Mouse (Mus musculus): ENCODE measurements around the gene Hebp1. TPM values are rescaled to one million over a fixed set of nuclear protein-coding genes. Genes with fewer than 3 reads are reported as not detected.

The Hebp1 gene
- polyA plus RNA-seq, 1 experiment from 2014 or later, result 10.2 TPM

GRCm38 (mm10) chr6:135156597-135156996, 41.2 kb downstream of the Hebp1 start:
- no peak overlapping the region for H3K4me2 ChIP-seq (replicated peaks)
- 81% methylated on average over 8 of the region's 8 CpGs for WGBS
- no peak overlapping the region for H3K4me3 ChIP-seq
- H3K9me3 ChIP-seq, result 0 out of 2 replicates have a peak, but pooled peaks cover 4% of the 10 kb centered on the region
- no peaks in the 10 kb centered on the region for H3K27me3 ChIP-seq
- H3K4me1 ChIP-seq, result no peaks in the 10 kb centered on the region
- no peak overlapping the region for H3K27ac ChIP-seq
- 0 out of 2 replicates have a peak, but pooled peaks cover 2% of the 10 kb centered on the region for H3K36me3 ChIP-seq
- H3K9ac ChIP-seq, result no peak overlapping the region
- no peak for ATAC-seq (ENCODE audit: low FRiP score, low read depth)

- H3K4me3 ChIP-seq, result no peak overlapping the region
- peaks cover 4% of the 10 kb centered on the region; the same call in 1 of the 2 replicates for H3K27me3 ChIP-seq
- 81% methylated on average over 5 of the region's 5 CpGs for WGBS
- no peak for ATAC-seq (ENCODE audit: low FRiP score, low read depth)
- 0 out of 2 replicates have a peak, but pooled peaks cover 2% of the 10 kb centered on the region for H3K36me3 ChIP-seq
- H3K4me1 ChIP-seq, result no peaks in the 10 kb centered on the region
- no peak overlapping the region for H3K9ac ChIP-seq
- no peak overlapping the region for H3K27ac ChIP-seq
- 0 out of 2 replicates have a peak, but pooled peaks cover 4% of the 10 kb centered on the region for H3K9me3 ChIP-seq
- H3K4me2 ChIP-seq (replicated peaks), result no peak overlapping the region
Observed at GRCm38 (mm10) chr6:135153719-135154118, 44.1 kb downstream of the Hebp1 start.

GRCm38 (mm10) chr6:135150311-135150710, 47.5 kb downstream of the Hebp1 start:
- H3K4me2 ChIP-seq (replicated peaks), result no peak overlapping the region
- H3K27ac ChIP-seq, result no peak overlapping the region
- peaks cover 4% of the 10 kb centered on the region; the same call in 1 of the 2 replicates for H3K27me3 ChIP-seq
- no peaks in the 10 kb centered on the region for H3K4me1 ChIP-seq
- no peak for ATAC-seq (ENCODE audit: low FRiP score, low read depth)
- no peak overlapping the region for H3K4me3 ChIP-seq
- 0 out of 2 replicates have a peak, but pooled peaks cover 4% of the 10 kb centered on the region for H3K9me3 ChIP-seq
- H3K9ac ChIP-seq, result no peak overlapping the region
- 40% methylated on average over 5 of the region's 5 CpGs for WGBS
- H3K36me3 ChIP-seq, result 0 out of 2 replicates have a peak, but pooled peaks cover 2% of the 10 kb centered on the region

GRCm38 (mm10) chr6:135149722-135150121, 48.1 kb downstream of the Hebp1 start:
- Histone ChIP-seq H3K4me1 (no peaks in the 10 kb centered on the region), H3K9ac (no peak overlapping the region), H3K4me3 (no peak overlapping the region), H3K36me3 (0 out of 2 replicates have a peak, but pooled peaks cover 2% of the 10 kb centered on the region), H3K4me2 (replicated peaks) (no peak overlapping the region), H3K9me3 (0 out of 2 replicates have a peak, but pooled peaks cover 4% of the 10 kb centered on the region), H3K27me3 (peaks cover 4% of the 10 kb centered on the region; the same call in 1 of the 2 replicates), H3K27ac (no peak overlapping the region)
- no peak for ATAC-seq (ENCODE audit: low FRiP score, low read depth)
- 78% methylated on average over 4 of the region's 4 CpGs for WGBS

- Histone ChIP-seq H3K4me1 (0 out of 2 replicates have a peak, but pooled peaks cover 3% of the 10 kb centered on the region), H3K4me2 (replicated peaks) (no peak overlapping the region), H3K9me3 (0 out of 2 replicates have a peak, but pooled peaks cover 4% of the 10 kb centered on the region), H3K27me3 (peaks cover 4% of the 10 kb centered on the region; the same call in 1 of the 2 replicates), H3K4me3 (no peak overlapping the region), H3K27ac (no peak overlapping the region), H3K36me3 (0 out of 2 replicates have a peak, but pooled peaks cover 2% of the 10 kb centered on the region), H3K9ac (no peak overlapping the region)
- 79% methylated on average over 4 of the region's 4 CpGs for WGBS
- ATAC-seq (ENCODE audit: low FRiP score, low read depth), result no peak
Observed at GRCm38 (mm10) chr6:135149175-135149574, 48.6 kb downstream of the Hebp1 start.

GRCm38 (mm10) chr6:135148506-135148905, 49.3 kb downstream of the Hebp1 start:
- H3K4me3 ChIP-seq, result no peak overlapping the region
- H3K9me3 ChIP-seq, result 0 out of 2 replicates have a peak, but pooled peaks cover 4% of the 10 kb centered on the region
- no peak for ATAC-seq (ENCODE audit: low FRiP score, low read depth)
- no peak overlapping the region for H3K27ac ChIP-seq
- H3K4me2 ChIP-seq (replicated peaks), result no peak overlapping the region
- H3K9ac ChIP-seq, result no peak overlapping the region
- 38% methylated on average over 1 of the region's 1 CpGs for WGBS
- peaks cover 4% of the 10 kb centered on the region; the same call in 1 of the 2 replicates for H3K27me3 ChIP-seq
- 0 out of 2 replicates have a peak, but pooled peaks cover 2% of the 10 kb centered on the region for H3K36me3 ChIP-seq
- H3K4me1 ChIP-seq, result 0 out of 2 replicates have a peak, but pooled peaks cover 3% of the 10 kb centered on the region

- 89% methylated on average over 5 of the region's 5 CpGs for WGBS
- H3K4me2 ChIP-seq (replicated peaks), result no peak overlapping the region
- ATAC-seq (ENCODE audit: low FRiP score, low read depth), result no peak
- H3K36me3 ChIP-seq, result no peaks in the 10 kb centered on the region
- H3K4me3 ChIP-seq, result no peak overlapping the region
- no peak overlapping the region for H3K27ac ChIP-seq
- no peak overlapping the region for H3K9ac ChIP-seq
- peaks cover 13% of the 10 kb centered on the region for H3K4me1 ChIP-seq
- H3K27me3 ChIP-seq, result peaks cover 4% of the 10 kb centered on the region; the same call in 1 of the 2 replicates
- H3K9me3 ChIP-seq, result no peaks in the 10 kb centered on the region
Observed at GRCm38 (mm10) chr6:135145976-135146375, 51.8 kb downstream of the Hebp1 start.

- H3K4me3 ChIP-seq, result no peak overlapping the region
- no peaks in the 10 kb centered on the region for H3K9me3 ChIP-seq
- H3K27me3 ChIP-seq, result peaks cover 2% of the 10 kb centered on the region; the same call in 1 of the 2 replicates
- no peak overlapping the region for H3K27ac ChIP-seq
- H3K9ac ChIP-seq, result no peak overlapping the region
- 4% methylated on average over 3 of the region's 3 CpGs for WGBS
- no peaks in the 10 kb centered on the region for H3K36me3 ChIP-seq
- H3K4me2 ChIP-seq (replicated peaks), result no peak overlapping the region
- H3K4me1 ChIP-seq, result peaks cover 17% of the 10 kb centered on the region
- ATAC-seq (ENCODE audit: low FRiP score, low read depth), result 0 out of 2 replicates have a peak, but pooled peaks have one; percentile 49
Observed at GRCm38 (mm10) chr6:135144516-135144915, 53.3 kb downstream of the Hebp1 start.

- no peaks in the 10 kb centered on the region for H3K9me3 ChIP-seq
- WGBS, result 91% methylated on average over 5 of the region's 5 CpGs
- H3K36me3 ChIP-seq, result no peaks in the 10 kb centered on the region
- H3K4me1 ChIP-seq, result peaks cover 27% of the 10 kb centered on the region
- H3K4me3 ChIP-seq, result no peak overlapping the region
- no peak overlapping the region for H3K4me2 ChIP-seq (replicated peaks)
- H3K27me3 ChIP-seq, result no peaks in the 10 kb centered on the region; the same call in 1 of the 2 replicates
- H3K27ac ChIP-seq, result no peak overlapping the region
- ATAC-seq (ENCODE audit: low FRiP score, low read depth), result no peak
- H3K9ac ChIP-seq, result no peak overlapping the region
Observed at GRCm38 (mm10) chr6:135143151-135143550, 54.7 kb downstream of the Hebp1 start.

- peaks cover 39% of the 10 kb centered on the region for H3K4me1 ChIP-seq
- peak; percentile 7; the same call in 1 of the 2 replicates for ATAC-seq (ENCODE audit: low FRiP score, low read depth)
- no peaks in the 10 kb centered on the region for H3K36me3 ChIP-seq
- WGBS, result 31% methylated on average over 16 of the region's 16 CpGs
- no peak overlapping the region for H3K4me3 ChIP-seq
- peak overlapping the region; percentile 15; the same call in 1 of the 2 replicates for H3K4me2 ChIP-seq (replicated peaks)
- H3K9ac ChIP-seq, result no peak overlapping the region
- peak overlapping the region; percentile 40; the same call in 1 of the 2 replicates for H3K27ac ChIP-seq
- no peaks in the 10 kb centered on the region for H3K9me3 ChIP-seq
- no peaks in the 10 kb centered on the region; the same call in 1 of the 2 replicates for H3K27me3 ChIP-seq
Observed at GRCm38 (mm10) chr6:135141451-135142147, 56.2 kb downstream of the Hebp1 start.

- no peak overlapping the region for H3K4me2 ChIP-seq (replicated peaks)
- no peak overlapping the region for H3K4me3 ChIP-seq
- 0 out of 2 replicates have a peak overlapping the region, but pooled peaks have one; percentile 6 for H3K27ac ChIP-seq
- H3K4me1 ChIP-seq, result peaks cover 43% of the 10 kb centered on the region
- no peaks in the 10 kb centered on the region for H3K9me3 ChIP-seq
- ATAC-seq (ENCODE audit: low FRiP score, low read depth), result no peak
- WGBS, result 52% methylated on average over 14 of the region's 14 CpGs
- no peaks in the 10 kb centered on the region for H3K36me3 ChIP-seq
- H3K9ac ChIP-seq, result no peak overlapping the region
- H3K27me3 ChIP-seq, result no peaks in the 10 kb centered on the region; the same call in 1 of the 2 replicates
Observed at GRCm38 (mm10) chr6:135138746-135139145, 59.1 kb downstream of the Hebp1 start.

GRCm38 (mm10) chr6:135138207-135138606, 59.6 kb downstream of the Hebp1 start:
- no peaks in the 10 kb centered on the region for H3K36me3 ChIP-seq
- peak overlapping the region; percentile 6; the same call in 1 of the 2 replicates for H3K27ac ChIP-seq
- no peaks in the 10 kb centered on the region for H3K9me3 ChIP-seq
- no peak overlapping the region for H3K4me2 ChIP-seq (replicated peaks)
- peaks cover 43% of the 10 kb centered on the region for H3K4me1 ChIP-seq
- no peak for ATAC-seq (ENCODE audit: low FRiP score, low read depth)
- no peak overlapping the region for H3K9ac ChIP-seq
- no peaks in the 10 kb centered on the region; the same call in 1 of the 2 replicates for H3K27me3 ChIP-seq
- WGBS, result 61% methylated on average over 7 of the region's 7 CpGs
- no peak overlapping the region for H3K4me3 ChIP-seq
